Mouse (Mus musculus) MEL (cell line): ENCODE data around the gene Gm26897. TPM values are rescaled to one million over a fixed set of nuclear protein-coding genes. Genes with fewer than 3 reads are reported as not detected.

Experiments
- DNase-seq: peaks from one replicate; pipeline ENCODE4 v3.0.0; 2011; ENCODE audit warnings: low read depth, low spot score
- H3K27ac ChIP-seq: 2 replicates; pipeline ENCODE4 v1.5.1; 2012; ENCODE audit warnings: low read depth, mild to moderate bottlenecking, control low read depth, low read length, moderate library complexity; ENCODE audit not compliant: control insufficient read depth
- H3K27me3 ChIP-seq, 2 experiments: fragments of 150-350 bp in 1 of 2; sonication (generic) in 1 of 2; 2 replicates each; pipeline ENCODE4 v1.6.1; 2012; ENCODE audit warnings: low read length in 2 of 2, mild to moderate bottlenecking in 2 of 2, improper control_type of control experiment in 1 of 2, moderate library complexity in 1 of 2; ENCODE audit not compliant: insufficient read depth in 2 of 2, control insufficient read depth in 1 of 2
- H3K36me3 ChIP-seq, 2 experiments: 2 replicates each; pipeline ENCODE4 v1.6.1; 2012 to 2014; ENCODE audit warnings: low read length in 2 of 2, improper control_type of control experiment in 1 of 2, inconsistent platforms in 1 of 2, mild to moderate bottlenecking in 1 of 2; ENCODE audit not compliant: insufficient read depth in 2 of 2, control insufficient read depth in 1 of 2
- H3K4me1 ChIP-seq, 2 experiments: fragments of 150-350 bp in 1 of 2; sonication (generic) in 1 of 2; 2 replicates each; pipeline ENCODE4 v1.6.1; 2012; ENCODE audit warnings: low read length in 2 of 2, improper control_type of control experiment in 1 of 2, mild to moderate bottlenecking in 1 of 2; ENCODE audit not compliant: insufficient read depth in 2 of 2, control insufficient read depth in 1 of 2
- H3K4me3 ChIP-seq, 2 experiments: fragments of 150-350 bp in 1 of 2; sonication (generic) in 1 of 2; 2 replicates each; pipeline ENCODE4 v1.5.1; 2012; ENCODE audit warnings: low read depth in 2 of 2, low read length in 2 of 2, mild to moderate bottlenecking in 2 of 2, moderate library complexity in 2 of 2, control low read depth in 1 of 2, improper control_type of control experiment in 1 of 2; ENCODE audit not compliant: control insufficient read depth in 1 of 2, insufficient read depth in 1 of 2
- H3K79me2 ChIP-seq: 2 replicates; pipeline ENCODE4 v1.6.1; 2012; ENCODE audit warnings: mild to moderate bottlenecking, low read length, moderate library complexity; ENCODE audit not compliant: control insufficient read depth, poor library complexity, insufficient read depth
- H3K9ac ChIP-seq: 2 replicates; pipeline ENCODE4 v1.6.1; 2012; ENCODE audit warnings: low read depth, mild to moderate bottlenecking, control low read depth, low read length, moderate library complexity; ENCODE audit not compliant: control insufficient read depth, poor library complexity, severe bottlenecking
- H3K9me3 ChIP-seq: fragments of 150-350 bp; sonication (generic); replicated peaks from 2 replicates; pipeline ENCODE4 v1.6.1; 2012; ENCODE audit warnings: mild to moderate bottlenecking, low read length, improper control_type of control experiment, moderate library complexity; ENCODE audit not compliant: insufficient read depth
- BHLHE40 ChIP-seq: IDR thresholded peaks from 2 replicates; pipeline ENCODE4 v1.6.1; 2012; ENCODE audit warnings: low read depth, mild to moderate bottlenecking, inconsistent platforms, low read length, improper control_type of control experiment, borderline replicate concordance
- CHD1 ChIP-seq: IDR thresholded peaks from 2 replicates; pipeline ENCODE4 v1.6.1; 2012; ENCODE audit warnings: low read depth, mild to moderate bottlenecking, inconsistent platforms, low read length, improper control_type of control experiment
- CHD2 ChIP-seq: IDR thresholded peaks from 2 replicates; pipeline ENCODE4 v1.6.1; 2011; ENCODE audit warnings: low read length, improper control_type of control experiment
- E2F4 ChIP-seq: IDR thresholded peaks from 2 replicates; pipeline ENCODE4 v1.6.1; 2011; ENCODE audit warnings: low read depth, low read length, improper control_type of control experiment, borderline replicate concordance
- EP300 ChIP-seq, 2 experiments: IDR thresholded peaks; 2 replicates each; pipeline ENCODE4 v1.6.1; 2011; ENCODE audit warnings: improper control_type of control experiment in 2 of 2, low read length in 2 of 2, low read depth in 1 of 2, mild to moderate bottlenecking in 1 of 2
- GABPA ChIP-seq: IDR thresholded peaks from 2 replicates; pipeline ENCODE4 v1.6.1; 2012; ENCODE audit warnings: low read depth, mild to moderate bottlenecking, inconsistent platforms, low read length, improper control_type of control experiment, moderate library complexity
- JUND ChIP-seq: IDR thresholded peaks from 2 replicates; pipeline ENCODE4 v1.6.1; 2011; ENCODE audit warnings: low read depth, mild to moderate bottlenecking, improper control_type of control experiment, low read length
- KAT2A ChIP-seq: conservative IDR thresholded peaks from 2 replicates; pipeline ENCODE4 v1.6.1; 2012; ENCODE audit warnings: low read depth, low read length, improper control_type of control experiment, inconsistent platforms
- MAFK ChIP-seq: IDR thresholded peaks from 2 replicates; pipeline ENCODE4 v1.6.1; 2011; ENCODE audit warnings: low read depth, mild to moderate bottlenecking, low read length, improper control_type of control experiment, borderline replicate concordance
- MAZ ChIP-seq: IDR thresholded peaks from 2 replicates; pipeline ENCODE4 v1.6.1; 2012; ENCODE audit warnings: low read depth, mild to moderate bottlenecking, inconsistent platforms, low read length, improper control_type of control experiment
- MEF2A ChIP-seq: IDR thresholded peaks from 2 replicates; pipeline ENCODE4 v1.6.1; 2014; ENCODE audit warnings: low read depth, mild to moderate bottlenecking, inconsistent platforms, low read length, improper control_type of control experiment; ENCODE audit not compliant: poor library complexity, insufficient replicate concordance, severe bottlenecking; ENCODE audit errors: extremely low read depth
- NELFE ChIP-seq: IDR thresholded peaks from 2 replicates; pipeline ENCODE4 v1.6.1; 2011; ENCODE audit warnings: low read depth, low read length, improper control_type of control experiment
- RAD21 ChIP-seq: IDR thresholded peaks from 2 replicates; pipeline ENCODE4 v1.6.1; 2011; ENCODE audit warnings: mild to moderate bottlenecking, low read depth, low read length, improper control_type of control experiment
- RCOR1 ChIP-seq: IDR thresholded peaks from 2 replicates; pipeline ENCODE4 v1.6.1; 2012; ENCODE audit warnings: low read depth, mild to moderate bottlenecking, inconsistent platforms, low read length, improper control_type of control experiment
- SIN3A ChIP-seq: IDR thresholded peaks from 2 replicates; pipeline ENCODE4 v1.6.1; 2012; ENCODE audit warnings: low read length, improper control_type of control experiment, inconsistent platforms
- TCF12 ChIP-seq: IDR thresholded peaks from 2 replicates; pipeline ENCODE4 v1.6.1; 2014; ENCODE audit warnings: low read depth, mild to moderate bottlenecking, inconsistent platforms, low read length, improper control_type of control experiment, moderate library complexity
- UBTF ChIP-seq: IDR thresholded peaks from 2 replicates; pipeline ENCODE4 v1.6.1; 2012; ENCODE audit warnings: low read depth, mild to moderate bottlenecking, inconsistent platforms, low read length, improper control_type of control experiment, moderate library complexity, borderline replicate concordance; ENCODE audit not compliant: insufficient read depth
- USF1 ChIP-seq: IDR thresholded peaks from 2 replicates; pipeline ENCODE4 v1.6.1; 2014; ENCODE audit warnings: low read depth, mild to moderate bottlenecking, inconsistent platforms, low read length, improper control_type of control experiment, moderate library complexity
- ZC3H11A ChIP-seq: IDR thresholded peaks from 2 replicates; pipeline ENCODE4 v1.6.1; 2012; ENCODE audit warnings: low read depth, mild to moderate bottlenecking, inconsistent platforms, low read length, improper control_type of control experiment
- ZNF384 ChIP-seq: IDR thresholded peaks from 2 replicates; pipeline ENCODE4 v1.6.1; 2012; ENCODE audit warnings: low read depth, mild to moderate bottlenecking, inconsistent platforms, low read length, improper control_type of control experiment
- polyA plus RNA-seq, 2 experiments: library from polyadenylated mRNA; stranded (reverse) in 1 of 2; unstranded in 1 of 2; fragments of >175 nt in 1 of 2; fragments of >200 nt in 1 of 2; gene quantifications; 2 replicates each; pipeline versions ENCODE4 v1.2.1 to v1.2.4; 2012; ENCODE audit warnings: low replicate concordance in 2 of 2, low read depth in 1 of 2; ENCODE audit not compliant: insufficient read length in 2 of 2, insufficient read depth in 1 of 2, missing spikeins in 1 of 2
- total RNA-seq: library from RNA; depleted of rRNA; stranded (reverse); fragments of 300-350 nt; gene quantifications from 2 replicates; pipeline ENCODE4 v1.2.3, GENCODE M21; 2012

The Gm26897 gene
- total and polyA plus RNA-seq, 3 experiments, result not detected

GRCm38 (mm10) chr5:111742290-111742898 lies 8.7 kb downstream of the Gm26897 start:
- no peaks in the 10 kb centered on the region for H3K9me3 ChIP-seq
- TF ChIP-seq ZNF384 (no peak), NELFE (no peak), GABPA (no peak), CHD1 (no peak), RAD21 (no peak), TCF12 (no peak), CHD2 (no peak), ZC3H11A (no peak), USF1 (no peak), MAFK (no peak), MEF2A (no peak), SIN3A (no peak), E2F4 (no peak), MAZ (no peak), EP300 (IDR thresholded peaks at IDR 0.05; ENCODE audit: low read depth in 1 of 2, low read length in 2 of 2) (no peak), UBTF (no peak), KAT2A (no peak), JUND (no peak), RCOR1 (no peak), BHLHE40 (no peak)
- TF ChIP-seq, all 39 proteins: peak for 0
- no peak overlapping the region for H3K9ac ChIP-seq
- DNase-seq, result no peak
- no peak overlapping the region for H3K27ac ChIP-seq
- no peaks in the 10 kb centered on the region for H3K27me3 ChIP-seq
- H3K4me1 ChIP-seq, result no peaks in the 10 kb centered on the region
- no peaks in the 10 kb centered on the region for H3K36me3 ChIP-seq
- H3K79me2 ChIP-seq, result no peaks in the 10 kb centered on the region
- H3K4me3 ChIP-seq, result no peak overlapping the region

GRCm38 (mm10) chr5:111749599-111749998 lies 15.9 kb downstream of the Gm26897 start:
- Histone ChIP-seq H3K36me3 (no peaks in the 10 kb centered on the region), H3K9ac (no peak overlapping the region), H3K27ac (no peak overlapping the region), H3K9me3 (no peaks in the 10 kb centered on the region), H3K4me3 (no peak overlapping the region), H3K4me1 (no peaks in the 10 kb centered on the region), H3K79me2 (no peaks in the 10 kb centered on the region), H3K27me3 (no peaks in the 10 kb centered on the region)
- no peak for DNase-seq
- TF ChIP-seq CHD1, result no peak
- TF ChIP-seq MEF2A, result no peak
